Mouse (Mus musculus): ENCODE data around the gene Cyp11a1.

- TF ChIP-seq CTCF (IDR thresholded peaks at IDR 0.05; ENCODE audit: control insufficient read depth, insufficient read depth, insufficient read length) (no peak), MAX (IDR thresholded peaks at IDR 0.05) (no peak), MYOD1 (IDR thresholded peaks at IDR 0.05; ENCODE audit: control insufficient read depth, insufficient read length, low read depth) (no peak), USF1 (IDR thresholded peaks at IDR 0.05; ENCODE audit: low read depth) (no peak)
Observed at GRCm38 (mm10) chr9:57963998-57964395, 42.2 kb upstream of the Cyp11a1 start.

Measured in C2C12 (cell line).